Mouse (Mus musculus) testis, adult 2 months (tissue): ENCODE data around the gene Gpr15.

Source experiments
- CTCF ChIP-seq: fragments of 200-500 bp; IDR thresholded peaks from 2 replicates; pipeline ENCODE4 v1.5.1; 2012; ENCODE audit warnings: low read depth, mild to moderate bottlenecking, inconsistent platforms, low read length, moderate library complexity; ENCODE audit not compliant: control insufficient read depth, insufficient read depth, insufficient replicate concordance
- POLR2A ChIP-seq: fragments of 200-500 bp; IDR thresholded peaks from 2 replicates; pipeline ENCODE4 v1.6.1; 2012; ENCODE audit warnings: low read depth, mild to moderate bottlenecking, inconsistent platforms, low read length, moderate library complexity; ENCODE audit not compliant: control insufficient read depth

- peak; percentile 54; the same call in 1 of the 2 replicates for TF ChIP-seq POLR2A
- no peak for TF ChIP-seq CTCF
These were observed 8.7 kb upstream of the Gpr15 start, which contains the start of gene Cldnd1 for GRCm38 (mm10) chr16:58727477-58728131.
